Mouse (Mus musculus) adrenal gland, postnatal 14 days (tissue): ENCODE measurements around the gene Rhbdd1. TPM values are rescaled to one million over a fixed set of nuclear protein-coding genes. Genes with fewer than 3 reads are reported as not detected.
A peak's percentile ranks its signal among the peaks of the same experiment; 100 is the strongest.

Experiments used
- DNase-seq: peaks from one replicate; pipeline ENCODE4 v3.0.0; 2021; ENCODE audit warnings: mixed read lengths
- total RNA-seq: library from RNA; stranded (reverse); gene quantifications from 2 replicates; pipeline ENCODE4 v1.2.3, GENCODE M21; 2021

Rhbdd1 gene
- total RNA-seq, 1 experiment from 2014 or later, result 23.0 TPM

GRCm38 (mm10) chr1:82291151-82291797 lies 25.0 kb upstream of the Rhbdd1 start, which contains the start of gene Irs1:
Gene Irs1, minus strand, starts transcription at chr1:82291416.
- DNase-seq, result peak; percentile 93

GRCm38 (mm10) chr1:82291930-82292712 lies 24.1 kb upstream of the Rhbdd1 start:
- no peak for DNase-seq

GRCm38 (mm10) chr1:82292771-82293170 lies 23.5 kb upstream of the Rhbdd1 start:
- DNase-seq, result peak; percentile 61

GRCm38 (mm10) chr1:82294102-82294501 lies 22.1 kb upstream of the Rhbdd1 start:
- DNase-seq, result peak; percentile 34

GRCm38 (mm10) chr1:82298586-82298985 lies 17.7 kb upstream of the Rhbdd1 start:
- no peak for DNase-seq

GRCm38 (mm10) chr1:82304483-82304882 lies 11.8 kb upstream of the Rhbdd1 start:
- no peak for DNase-seq

- DNase-seq, result peak; percentile 69
Measured at GRCm38 (mm10) chr1:82316746-82317126, 484 bp downstream of the Rhbdd1 start.

- DNase-seq, result no peak
Measured at GRCm38 (mm10) chr1:82320456-82320855, 4.2 kb downstream of the Rhbdd1 start.

GRCm38 (mm10) chr1:82320864-82321263 lies 4.6 kb downstream of the Rhbdd1 start:
- DNase-seq, result no peak

GRCm38 (mm10) chr1:82321441-82321840 lies 5.2 kb downstream of the Rhbdd1 start:
- no peak for DNase-seq

- peak; percentile 8 for DNase-seq
Measured at GRCm38 (mm10) chr1:82324131-82324785, 8.0 kb downstream of the Rhbdd1 start.

GRCm38 (mm10) chr1:82326120-82326519 lies 9.9 kb downstream of the Rhbdd1 start:
- no peak for DNase-seq

GRCm38 (mm10) chr1:82328033-82328775 lies 12.0 kb downstream of the Rhbdd1 start:
- DNase-seq, result no peak

- no peak for DNase-seq
Measured at GRCm38 (mm10) chr1:82329237-82329953, 13.1 kb downstream of the Rhbdd1 start.

GRCm38 (mm10) chr1:82329954-82330247 lies 13.6 kb downstream of the Rhbdd1 start:
- no peak for DNase-seq

GRCm38 (mm10) chr1:82334506-82334905 lies 18.3 kb downstream of the Rhbdd1 start:
- DNase-seq, result no peak

- DNase-seq, result no peak
Measured at GRCm38 (mm10) chr1:82353089-82353488, 36.8 kb downstream of the Rhbdd1 start.

- DNase-seq, result no peak
Measured at GRCm38 (mm10) chr1:82353755-82354154, 37.5 kb downstream of the Rhbdd1 start.

GRCm38 (mm10) chr1:82358871-82359647 lies 42.8 kb downstream of the Rhbdd1 start:
- peak; percentile 54 for DNase-seq

GRCm38 (mm10) chr1:82359648-82360026 lies 43.4 kb downstream of the Rhbdd1 start:
- DNase-seq, result no peak

- no peak for DNase-seq
Measured at GRCm38 (mm10) chr1:82361240-82361639, 45.0 kb downstream of the Rhbdd1 start.
